Mouse (Mus musculus) embryo, embryonic 10.5 days (tissue): ENCODE measurements around the gene Casz1.

Experiments
- DNase-seq: peaks from one replicate; pipeline ENCODE4 v3.0.0-alpha.2; 2015; ENCODE audit warnings: low spot score

The Casz1 gene

GRCm38 (mm10) chr4:148905295-148905694, 101.1 kb downstream of the Casz1 start:
- no peak for DNase-seq

GRCm38 (mm10) chr4:148906806-148907205, 102.6 kb downstream of the Casz1 start:
- no peak for DNase-seq

GRCm38 (mm10) chr4:148908214-148908681, 104.0 kb downstream of the Casz1 start:
- peak; percentile 53 for DNase-seq

GRCm38 (mm10) chr4:148908760-148909510, 104.7 kb downstream of the Casz1 start:
- no peak for DNase-seq

GRCm38 (mm10) chr4:148909566-148909965, 105.3 kb downstream of the Casz1 start:
- no peak for DNase-seq

GRCm38 (mm10) chr4:148912134-148912533, 107.9 kb downstream of the Casz1 start:
- no peak for DNase-seq

- no peak for DNase-seq
These were observed 108.8 kb downstream of the Casz1 start for GRCm38 (mm10) chr4:148912826-148913590.

GRCm38 (mm10) chr4:148914863-148915622, 110.8 kb downstream of the Casz1 start:
- peak; percentile 90 for DNase-seq

- no peak for DNase-seq
These were observed 111.6 kb downstream of the Casz1 start for GRCm38 (mm10) chr4:148915849-148916248.

DNA sequence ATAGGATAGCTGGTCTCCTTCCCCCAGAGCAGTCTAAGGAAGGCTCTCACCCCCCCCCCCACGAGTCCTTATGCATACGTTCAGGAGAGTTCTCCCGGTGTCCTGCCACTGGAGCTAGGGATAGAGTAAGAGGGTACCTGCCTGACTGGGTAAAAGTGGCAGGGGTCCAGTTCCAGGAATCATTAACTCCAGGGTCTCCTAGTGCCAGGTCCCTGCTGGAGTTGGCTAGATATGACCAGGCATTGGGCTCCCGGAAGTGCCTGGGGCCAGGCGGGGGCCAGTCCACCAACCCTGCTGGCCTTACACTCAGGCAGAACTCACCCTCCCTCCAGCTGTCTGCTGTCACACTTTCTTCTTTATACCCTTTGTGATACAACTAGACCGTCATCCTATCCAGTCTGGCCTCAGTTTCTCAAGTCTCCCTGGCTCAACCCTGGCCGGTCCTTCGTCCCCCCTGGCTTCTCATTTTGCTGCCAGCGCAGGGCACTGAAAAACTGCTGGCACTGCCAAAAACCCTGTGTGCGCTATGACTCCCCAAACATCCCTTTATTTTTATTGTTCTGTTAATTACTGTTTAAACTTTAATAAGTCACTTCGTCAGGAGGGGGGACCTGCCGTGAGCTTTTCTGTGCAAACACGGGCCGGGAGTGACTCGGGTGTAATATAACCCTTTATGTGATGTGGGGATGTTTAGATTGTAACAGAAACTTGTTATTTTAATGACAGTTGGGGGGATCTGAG, 114.6 kb downstream of the Casz1 start:
- no peak for DNase-seq

- DNase-seq = no peak
These were observed 116.4 kb downstream of the Casz1 start for GRCm38 (mm10) chr4:148920610-148921009.

GRCm38 (mm10) chr4:148922221-148922700, 118.0 kb downstream of the Casz1 start:
- DNase-seq = no peak

- no peak for DNase-seq
These were observed 119.2 kb downstream of the Casz1 start for GRCm38 (mm10) chr4:148923414-148923813.

GRCm38 (mm10) chr4:148923976-148924375, 119.7 kb downstream of the Casz1 start:
- DNase-seq = no peak

- DNase-seq = no peak
These were observed 121.5 kb downstream of the Casz1 start for GRCm38 (mm10) chr4:148925589-148926359.

DNA sequence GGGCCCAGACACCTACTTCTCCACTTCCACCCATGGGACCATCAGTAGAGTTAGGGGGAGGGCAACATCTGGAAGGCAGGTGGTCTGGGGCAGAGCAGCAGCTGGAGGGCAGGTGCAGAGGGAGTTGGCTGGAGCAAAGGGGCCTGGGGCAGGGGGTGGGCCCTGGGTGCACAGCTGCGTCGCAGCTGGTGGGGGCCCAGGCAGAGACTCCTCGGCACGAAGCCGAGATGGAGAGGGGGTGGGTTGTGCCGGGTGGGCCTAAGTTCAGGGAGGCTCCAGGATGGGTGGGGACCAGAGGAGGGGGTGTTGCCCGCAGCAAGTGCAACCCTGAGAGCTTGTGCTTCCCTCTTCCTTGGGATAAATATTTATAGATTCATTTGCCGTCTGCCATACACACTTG, 122.2 kb downstream of the Casz1 start:
- DNase-seq = no peak

DNA sequence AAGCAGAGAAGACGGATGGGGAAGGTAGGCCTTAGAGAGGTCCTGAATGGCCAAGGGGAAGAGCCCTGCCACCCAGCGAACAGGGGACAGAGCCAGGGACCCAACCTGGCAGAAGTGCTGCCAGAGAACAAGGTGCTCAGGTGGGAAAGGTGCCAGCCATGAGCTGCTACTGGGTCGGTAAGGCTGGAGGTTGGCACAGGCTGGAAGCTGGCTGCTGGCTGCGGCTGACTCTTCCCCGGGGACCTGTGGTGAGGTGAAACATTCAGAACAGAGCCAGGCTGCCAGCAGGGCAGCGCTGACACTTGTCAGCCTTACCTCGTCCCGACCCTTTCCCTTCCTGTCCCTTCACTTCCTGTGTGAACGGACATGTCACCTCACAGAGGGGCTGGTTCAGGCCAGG, 124.1 kb downstream of the Casz1 start:
- DNase-seq = no peak

- no peak for DNase-seq
These were observed 124.6 kb downstream of the Casz1 start for GRCm38 (mm10) chr4:148928876-148929275.

- no peak for DNase-seq
These were observed 126.5 kb downstream of the Casz1 start for GRCm38 (mm10) chr4:148930721-148931229.

DNA sequence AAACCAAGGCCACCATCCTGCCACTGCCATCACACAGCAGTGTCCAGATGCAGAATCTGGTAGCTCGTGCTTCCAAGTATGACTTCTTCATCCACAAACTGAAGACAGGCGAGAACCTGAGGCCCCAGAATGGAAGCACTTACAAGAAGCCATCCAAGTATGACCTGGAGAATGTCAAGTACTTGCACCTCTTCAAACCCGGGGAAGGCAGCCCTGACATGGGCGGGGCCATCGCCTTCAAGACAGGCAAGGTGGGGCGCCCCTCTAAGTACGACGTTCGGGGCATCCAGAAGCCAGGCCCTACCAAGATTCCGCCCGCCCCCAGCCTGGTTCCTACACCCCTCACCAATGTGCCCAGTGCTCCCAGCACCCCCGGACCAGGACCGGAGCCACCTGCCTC, 128.9 kb downstream of the Casz1 start:
- no peak for DNase-seq

DNA sequence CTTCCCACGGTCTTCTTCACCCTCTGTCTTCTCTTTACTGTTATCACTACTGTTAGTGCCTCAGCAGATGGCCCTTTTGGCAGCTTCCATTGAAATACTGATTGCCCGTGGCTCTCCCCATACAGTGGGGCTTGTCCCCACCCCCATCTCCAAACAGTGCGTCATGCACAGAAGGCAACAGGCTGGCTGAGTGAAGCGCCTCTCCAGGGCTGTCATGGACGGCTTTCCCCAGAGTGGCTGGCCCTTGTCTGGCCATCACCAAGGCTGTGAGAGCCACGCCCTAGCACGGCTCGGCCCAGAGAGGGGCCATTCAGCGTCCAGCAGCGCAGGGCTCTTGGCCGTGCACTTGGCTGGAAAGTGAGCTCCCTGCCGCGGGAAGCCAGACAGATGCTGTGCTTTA, 131.0 kb downstream of the Casz1 start:
- no peak for DNase-seq
